Mouse (Mus musculus): ENCODE results near the gene Slc24a4.

DNA sequence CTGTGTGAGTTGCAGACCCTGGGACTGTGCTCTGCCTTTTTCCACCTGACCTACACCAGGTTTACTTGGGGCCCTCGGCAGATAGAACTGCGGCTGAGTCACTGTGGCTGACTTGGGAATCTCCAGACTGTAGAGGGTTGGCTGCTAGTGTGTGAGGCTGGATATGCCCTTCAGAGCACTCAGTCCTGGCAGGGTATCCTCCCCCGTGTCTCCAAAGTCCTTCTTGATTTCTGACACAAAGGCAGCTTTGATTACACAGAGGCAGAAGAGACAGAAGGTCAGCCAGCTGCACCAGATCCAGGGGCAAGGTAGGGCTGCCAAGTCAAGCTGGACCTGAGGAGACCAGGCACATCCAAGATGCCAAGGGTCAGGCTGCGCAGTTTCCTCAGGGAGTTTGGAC, 142.9 kb downstream of the Slc24a4 start:
- no peak for TF ChIP-seq CTCF (IDR thresholded peaks at IDR 0.05)
- no peak for TF ChIP-seq POLR2A (IDR thresholded peaks at IDR 0.05; ENCODE audit: insufficient read depth, low read depth, low read length)
- TF ChIP-seq EP300 (IDR thresholded peaks at IDR 0.05; ENCODE audit: insufficient read depth, low read depth, low read length), result peak; percentile 41; the same call in 1 of the 2 replicates
